Mouse (Mus musculus) forebrain, embryonic 12.5 days (tissue): ENCODE measurements at regions not wholly inside any gene's neighbourhood (a gene's known extent, or its start where the extent isn't known, plus 50 kb on each side); places are given as distances from the start of the nearest gene placed in this dataset.

ENCODE experiments used
- ATAC-seq: fragments of 200-750 bp; cut with Nextera tagmentation; 2 replicates; pipeline ENCODE4 v1.8.0; 2017; ENCODE audit warnings: moderate TSS enrichment; ENCODE audit not compliant: low FRiP score
- H3K27ac ChIP-seq: fragments of 300-500 bp; sonication (generic); 2 replicates; pipeline ENCODE4 v1.5.1; 2016; ENCODE audit warnings: mild to moderate bottlenecking
- H3K27me3 ChIP-seq: fragments of 300-500 bp; sonication (generic); 2 replicates; pipeline ENCODE4 v1.6.1; 2016; ENCODE audit warnings: mild to moderate bottlenecking
- H3K36me3 ChIP-seq: fragments of 300-500 bp; sonication (generic); replicated peaks from 2 replicates; pipeline ENCODE4 v1.6.1; 2016; ENCODE audit warnings: mild to moderate bottlenecking
- H3K4me1 ChIP-seq: fragments of 300-500 bp; sonication (generic); 2 replicates; pipeline ENCODE4 v1.6.1; 2016
- H3K4me2 ChIP-seq: fragments of 300-500 bp; sonication (generic); 2 replicates; pipeline ENCODE4 v1.6.1; 2016; ENCODE audit warnings: mild to moderate bottlenecking, moderate library complexity
- H3K4me3 ChIP-seq: fragments of 300-500 bp; sonication (generic); replicated peaks from 2 replicates; pipeline ENCODE4 v1.5.1; 2016; ENCODE audit warnings: mild to moderate bottlenecking
- H3K9ac ChIP-seq: fragments of 300-500 bp; sonication (generic); 2 replicates; pipeline ENCODE4 v1.6.1; 2016; ENCODE audit warnings: mild to moderate bottlenecking
- H3K9me3 ChIP-seq: fragments of 300-500 bp; sonication (generic); 2 replicates; pipeline ENCODE4 v1.6.1; 2016
- whole genome bisulfite sequencing: fragments of 180-500 bp; shearing (Covaris S2); methylation state at CpG from one replicate; pipeline ENCODE4 v1.1.7; 2016; 5-methylcytosine and 5-hydroxymethylcytosine counted together

GRCm38 (mm10) chr6:19015868-19016267 is 149.8 kb downstream of the Ankrd7 start:
- Histone ChIP-seq H3K27ac (no peak overlapping the region), H3K9ac (no peak overlapping the region), H3K27me3 (no peaks in the 10 kb centered on the region), H3K4me2 (no peak overlapping the region), H3K4me3 (no peak overlapping the region), H3K4me1 (no peaks in the 10 kb centered on the region), H3K9me3 (no peaks in the 10 kb centered on the region), H3K36me3 (no peaks in the 10 kb centered on the region)
- WGBS: 100% methylated on average over 1 of the region's 1 CpGs
- peak; percentile 58; the same call in 1 of the 2 replicates for ATAC-seq

DNA sequence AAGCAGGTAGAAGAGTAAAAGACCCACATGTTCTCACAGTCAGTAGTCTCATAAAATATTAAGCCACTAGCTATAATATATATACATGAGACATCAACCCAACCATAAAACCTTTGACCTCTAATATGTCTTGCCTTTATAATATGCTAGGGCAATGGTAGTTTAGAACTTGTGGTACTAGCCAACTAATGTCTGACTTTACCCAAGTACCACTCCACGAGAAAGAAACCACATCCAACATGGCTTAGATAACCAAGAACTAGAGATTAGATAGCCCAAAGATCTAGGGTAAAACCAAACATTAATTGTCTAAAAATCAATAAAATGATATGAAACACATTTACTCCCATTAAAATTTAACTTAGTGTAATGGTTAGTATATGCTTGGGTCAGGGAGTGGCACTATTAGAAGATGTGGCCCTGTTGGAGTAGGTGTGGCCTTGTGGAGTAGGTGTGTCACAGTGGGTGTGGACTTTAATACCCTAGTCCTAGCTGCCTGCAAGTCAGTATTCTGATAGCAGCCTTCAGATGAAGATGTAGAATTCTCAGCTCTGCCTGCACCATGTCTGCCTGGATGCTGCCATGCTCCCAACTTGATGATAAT is 152.2 kb downstream of the Ankrd7 start:
- 81% methylated on average over 1 of the region's 1 CpGs for WGBS
- no peak overlapping the region for H3K27ac ChIP-seq
- ATAC-seq: no peak

DNA sequence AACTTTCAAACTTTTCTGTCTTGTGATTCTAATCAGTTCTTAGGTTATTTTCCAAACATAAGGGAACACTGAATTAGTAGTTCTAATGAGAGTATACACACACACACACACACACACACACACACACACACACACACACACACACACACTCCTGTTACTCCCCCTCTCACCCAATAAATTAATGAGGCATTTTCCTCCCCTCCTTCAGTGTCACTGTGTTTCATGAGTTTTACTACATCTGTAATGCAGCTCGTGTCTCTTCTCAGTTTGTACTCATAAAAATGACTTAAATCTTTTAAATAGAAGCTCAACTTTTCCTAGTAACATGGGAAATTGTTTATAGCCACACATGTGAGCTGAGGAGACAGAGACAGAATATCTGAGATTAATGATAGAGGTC is 168.2 kb downstream of the Ankrd7 start:
- H3K27me3 ChIP-seq: no peaks in the 10 kb centered on the region
- no peaks in the 10 kb centered on the region for H3K4me1 ChIP-seq
- 68% methylated on average over 1 of the region's 1 CpGs for WGBS
- H3K36me3 ChIP-seq: no peaks in the 10 kb centered on the region
- H3K9ac ChIP-seq: no peak overlapping the region
- H3K27ac ChIP-seq: no peak overlapping the region
- no peak overlapping the region for H3K4me2 ChIP-seq
- no peak for ATAC-seq
- no peak overlapping the region for H3K4me3 ChIP-seq
- no peaks in the 10 kb centered on the region for H3K9me3 ChIP-seq

More for the DNA sequence above, 152.2 kb downstream of the Ankrd7 start:
- no peaks in the 10 kb centered on the region for H3K36me3 ChIP-seq
- no peak overlapping the region for H3K4me3 ChIP-seq
- no peaks in the 10 kb centered on the region for H3K4me1 ChIP-seq
- H3K9ac ChIP-seq: no peak overlapping the region
- no peak overlapping the region for H3K4me2 ChIP-seq
- H3K27me3 ChIP-seq: no peaks in the 10 kb centered on the region
- no peaks in the 10 kb centered on the region for H3K9me3 ChIP-seq
